Mouse (Mus musculus) thymus, adult 2 months (tissue): Measurements from ENCODE around the gene Amhr2.

Source experiments
- CTCF ChIP-seq: fragments of 200-500 bp; IDR thresholded peaks from 2 replicates; pipeline ENCODE4 v1.5.1; 2012; ENCODE audit warnings: mild to moderate bottlenecking, control low read depth, low read length, moderate library complexity, borderline replicate concordance; ENCODE audit not compliant: control insufficient read depth, poor library complexity, insufficient read depth; ENCODE audit errors: extremely low read depth
- POLR2A ChIP-seq: fragments of 200-500 bp; IDR thresholded peaks from 2 replicates; pipeline ENCODE4 v1.6.1; 2012; ENCODE audit warnings: mild to moderate bottlenecking, low read length, control low read depth, moderate library complexity; ENCODE audit not compliant: control insufficient read depth, poor library complexity, insufficient read depth; ENCODE audit errors: extremely low read depth

DNA sequence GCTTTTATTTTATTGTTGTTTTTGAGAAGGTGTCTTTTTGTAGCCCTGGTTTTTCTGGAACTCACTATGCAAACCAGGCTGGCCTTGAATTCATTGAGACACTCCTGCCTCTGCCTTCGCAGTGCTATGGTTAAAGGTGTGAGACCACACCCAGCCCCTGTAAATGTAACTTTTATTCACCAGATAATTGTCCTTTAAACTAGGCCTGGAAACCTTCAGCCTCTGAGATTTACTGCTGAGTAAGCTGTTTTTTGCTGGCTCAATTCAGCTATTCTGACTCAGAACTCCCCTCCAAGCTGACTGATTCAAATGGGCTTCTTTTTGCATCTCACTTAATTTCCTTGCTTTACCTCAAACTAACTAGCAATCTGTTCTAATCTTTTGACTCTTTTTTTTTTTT is 18.2 kb upstream of the Amhr2 start:
- TF ChIP-seq CTCF (no peak), POLR2A (no peak)
